Mouse (Mus musculus): Measurements from ENCODE around the gene Tor3a. TPM values are rescaled to one million over a fixed set of nuclear protein-coding genes. Genes with fewer than 3 reads are reported as not detected.

Gene Tor3a
- polyA plus RNA-seq, 1 experiment from 2014 or later, result 21.1 TPM

- H3K27ac ChIP-seq (ENCODE audit: low read depth, low read length), result no peak overlapping the region
- no peak overlapping the region for H3K4me2 ChIP-seq (replicated peaks; ENCODE audit: low read depth, low read length)
- WGBS, result 77% methylated on average over 1 of the region's 1 CpGs
- H3K27me3 ChIP-seq (ENCODE audit: control insufficient read depth, insufficient read depth, low read length), result no peaks in the 10 kb centered on the region
- H3K9me3 ChIP-seq (ENCODE audit: control insufficient read depth, low read length), result no peaks in the 10 kb centered on the region
- no peak overlapping the region for H3K9ac ChIP-seq (ENCODE audit: low read depth, low read length)
- H3K36me3 ChIP-seq (ENCODE audit: control insufficient read depth, insufficient read depth, low read length), result no peaks in the 10 kb centered on the region
- 0 out of 2 replicates have a peak, but pooled peaks have one; percentile 33 for ATAC-seq (ENCODE audit: low FRiP score, low TSS enrichment)
- H3K4me3 ChIP-seq (ENCODE audit: low read length), result no peak overlapping the region
- peaks cover 31% of the 10 kb centered on the region for H3K4me1 ChIP-seq (ENCODE audit: control insufficient read depth, insufficient read depth, low read length)
Observed at GRCm38 (mm10) chr1:156614710-156615109, 59.4 kb downstream of the Tor3a start.

GRCm38 (mm10) chr1:156613855-156614530 is 60.2 kb downstream of the Tor3a start:
- 11% methylated on average over 9 of the region's 9 CpGs for WGBS
- no peaks in the 10 kb centered on the region for H3K36me3 ChIP-seq (ENCODE audit: control insufficient read depth, insufficient read depth, low read length)
- no peaks in the 10 kb centered on the region for H3K27me3 ChIP-seq (ENCODE audit: control insufficient read depth, insufficient read depth, low read length)
- no peak overlapping the region for H3K9ac ChIP-seq (ENCODE audit: low read depth, low read length)
- H3K9me3 ChIP-seq (ENCODE audit: control insufficient read depth, low read length), result no peaks in the 10 kb centered on the region
- no peak overlapping the region for H3K4me3 ChIP-seq (ENCODE audit: low read length)
- peak; percentile 71 for ATAC-seq (ENCODE audit: low FRiP score, low TSS enrichment)
- H3K4me2 ChIP-seq (replicated peaks; ENCODE audit: low read depth, low read length), result peak overlapping the region; percentile 15; the same call in 1 of the 2 replicates
- peaks cover 31% of the 10 kb centered on the region for H3K4me1 ChIP-seq (ENCODE audit: control insufficient read depth, insufficient read depth, low read length)
- H3K27ac ChIP-seq (ENCODE audit: low read depth, low read length), result peak overlapping the region; percentile 87

GRCm38 (mm10) chr1:156610257-156610656 is 63.9 kb downstream of the Tor3a start:
- no peak for ATAC-seq (ENCODE audit: low FRiP score, low TSS enrichment)
- H3K4me2 ChIP-seq (replicated peaks; ENCODE audit: low read depth, low read length), result no peak overlapping the region
- H3K36me3 ChIP-seq (ENCODE audit: control insufficient read depth, insufficient read depth, low read length), result no peaks in the 10 kb centered on the region
- H3K9me3 ChIP-seq (ENCODE audit: control insufficient read depth, low read length), result no peaks in the 10 kb centered on the region
- no peaks in the 10 kb centered on the region for H3K27me3 ChIP-seq (ENCODE audit: control insufficient read depth, insufficient read depth, low read length)
- no peak overlapping the region for H3K4me3 ChIP-seq (ENCODE audit: low read length)
- peaks cover 17% of the 10 kb centered on the region for H3K4me1 ChIP-seq (ENCODE audit: control insufficient read depth, insufficient read depth, low read length)
- WGBS, result 91% methylated on average over 1 of the region's 1 CpGs
- no peak overlapping the region for H3K27ac ChIP-seq (ENCODE audit: low read depth, low read length)
- H3K9ac ChIP-seq (ENCODE audit: low read depth, low read length), result no peak overlapping the region

- H3K27me3 ChIP-seq (ENCODE audit: control insufficient read depth, insufficient read depth, low read length), result no peaks in the 10 kb centered on the region
- no peaks in the 10 kb centered on the region for H3K9me3 ChIP-seq (ENCODE audit: control insufficient read depth, low read length)
- H3K4me1 ChIP-seq (ENCODE audit: control insufficient read depth, insufficient read depth, low read length), result peaks cover 5% of the 10 kb centered on the region
- 95% methylated on average over 2 of the region's 2 CpGs for WGBS
- no peak overlapping the region for H3K9ac ChIP-seq (ENCODE audit: low read depth, low read length)
- no peaks in the 10 kb centered on the region for H3K36me3 ChIP-seq (ENCODE audit: control insufficient read depth, insufficient read depth, low read length)
- no peak for ATAC-seq (ENCODE audit: low FRiP score, low TSS enrichment)
- H3K4me2 ChIP-seq (replicated peaks; ENCODE audit: low read depth, low read length), result no peak overlapping the region
- H3K27ac ChIP-seq (ENCODE audit: low read depth, low read length), result no peak overlapping the region
- no peak overlapping the region for H3K4me3 ChIP-seq (ENCODE audit: low read length)
Observed at GRCm38 (mm10) chr1:156608496-156608895, 65.7 kb downstream of the Tor3a start.

GRCm38 (mm10) chr1:156605940-156606339 is 68.2 kb downstream of the Tor3a start:
- Histone ChIP-seq H3K27ac (ENCODE audit: low read depth, low read length) (no peak overlapping the region), H3K4me3 (ENCODE audit: low read length) (no peak overlapping the region), H3K9me3 (ENCODE audit: control insufficient read depth, low read length) (no peaks in the 10 kb centered on the region), H3K36me3 (ENCODE audit: control insufficient read depth, insufficient read depth, low read length) (no peaks in the 10 kb centered on the region), H3K27me3 (ENCODE audit: control insufficient read depth, insufficient read depth, low read length) (no peaks in the 10 kb centered on the region), H3K9ac (ENCODE audit: low read depth, low read length) (no peak overlapping the region), H3K4me2 (replicated peaks; ENCODE audit: low read depth, low read length) (no peak overlapping the region), H3K4me1 (ENCODE audit: control insufficient read depth, insufficient read depth, low read length) (0 out of 2 replicates have a peak, but pooled peaks cover 2% of the 10 kb centered on the region)
- no peak for ATAC-seq (ENCODE audit: low FRiP score, low TSS enrichment)
- WGBS, result 75% methylated on average over 2 of the region's 2 CpGs

- no peak overlapping the region for H3K4me3 ChIP-seq (ENCODE audit: low read length)
- no peaks in the 10 kb centered on the region for H3K27me3 ChIP-seq (ENCODE audit: control insufficient read depth, insufficient read depth, low read length)
- H3K9ac ChIP-seq (ENCODE audit: low read depth, low read length), result no peak overlapping the region
- no peak overlapping the region for H3K4me2 ChIP-seq (replicated peaks; ENCODE audit: low read depth, low read length)
- H3K27ac ChIP-seq (ENCODE audit: low read depth, low read length), result no peak overlapping the region
- WGBS, result 70% methylated on average over 12 of the region's 12 CpGs
- H3K4me1 ChIP-seq (ENCODE audit: control insufficient read depth, insufficient read depth, low read length), result 0 out of 2 replicates have a peak, but pooled peaks cover 2% of the 10 kb centered on the region
- H3K36me3 ChIP-seq (ENCODE audit: control insufficient read depth, insufficient read depth, low read length), result no peaks in the 10 kb centered on the region
- H3K9me3 ChIP-seq (ENCODE audit: control insufficient read depth, low read length), result no peaks in the 10 kb centered on the region
- no peak for ATAC-seq (ENCODE audit: low FRiP score, low TSS enrichment)
Observed at GRCm38 (mm10) chr1:156605094-156605866, 68.9 kb downstream of the Tor3a start.

Other genes with a start within 250 kb of the Tor3a start
- 43.7 and 54.0 TPM in 2 replicates for gene Soat1, start 200.0 kb downstream of the Tor3a start, polyA plus RNA-seq (2014; fragmentation: Nextera tagmentation; extraction: Ambion mirVana)
- gene Gm10031, start 150.3 kb downstream of the Tor3a start, polyA plus RNA-seq (2014; fragmentation: Nextera tagmentation; extraction: Ambion mirVana), result 0.66 and 0.88 TPM in 2 replicates
- gene Abl2, start 115.6 kb downstream of the Tor3a start, polyA plus RNA-seq (2014; fragmentation: Nextera tagmentation; extraction: Ambion mirVana), result 6.4 and 8.1 TPM in 2 replicates
- gene Fam20b, start 44.7 kb upstream of the Tor3a start, polyA plus RNA-seq (2014; fragmentation: Nextera tagmentation; extraction: Ambion mirVana), result 24.3 and 37.3 TPM in 2 replicates
- gene Angptl1, start 164.2 kb upstream of the Tor3a start, polyA plus RNA-seq (2014; fragmentation: Nextera tagmentation; extraction: Ambion mirVana), result 1.4 and 1.5 TPM in 2 replicates